Mouse (Mus musculus) adrenal gland, postnatal 36 days (tissue): ENCODE measurements around the gene Tssc4. TPM values are rescaled to one million over a fixed set of nuclear protein-coding genes. Genes with fewer than 3 reads are reported as not detected.

ENCODE experiments used
- DNase-seq, 2 experiments: peaks; one replicate each; pipeline ENCODE4 v3.0.0; 2021; ENCODE audit warnings: mixed read lengths in 1 of 2
- total RNA-seq, 2 experiments: library from RNA; stranded (reverse); gene quantifications; 2 replicates each; pipeline ENCODE4 v1.2.3; 2021

The Tssc4 gene
- total RNA-seq, 2 experiments from 2014 or later, result 32.4 to 33.3 TPM

GRCm38 (mm10) chr7:143108996-143109660, 40.1 kb downstream of the Tssc4 start:
- DNase-seq, result no peak

- DNase-seq, result no peak
Observed at GRCm38 (mm10) chr7:143109696-143110095, 40.6 kb downstream of the Tssc4 start.

- DNase-seq, result no peak
Observed at GRCm38 (mm10) chr7:143110803-143111202, 41.8 kb downstream of the Tssc4 start.

GRCm38 (mm10) chr7:143111719-143112118, 42.7 kb downstream of the Tssc4 start:
- DNase-seq, result no peak

GRCm38 (mm10) chr7:143112395-143112794, 43.3 kb downstream of the Tssc4 start:
- DNase-seq, result no peak

- DNase-seq, result no peak
Observed at GRCm38 (mm10) chr7:143114773-143115172, 45.7 kb downstream of the Tssc4 start.

GRCm38 (mm10) chr7:143116521-143116920, 47.5 kb downstream of the Tssc4 start:
- DNase-seq, result no peak

- no peak for DNase-seq
Observed at GRCm38 (mm10) chr7:143119407-143119806, 50.4 kb downstream of the Tssc4 start.

GRCm38 (mm10) chr7:143119826-143120225, 50.8 kb downstream of the Tssc4 start:
- DNase-seq, result no peak

Other genes with a start within 250 kb of the Tssc4 start
- gene Th, start 138.1 kb upstream of the Tssc4 start, total RNA-seq, result 100 to 1,000 TPM; 461 to 696 TPM
- under 1 TPM in 1 of 2 experiments, not detected in 1; 0.46 TPM for gene Ascl2, start 100.0 kb upstream of the Tssc4 start, total RNA-seq
- under 1 TPM; 0.59 to 0.63 TPM for gene Tspan32, start 64.2 kb upstream of the Tssc4 start, total RNA-seq
- gene Cd81, start 16.5 kb upstream of the Tssc4 start, total RNA-seq, result 100 to 1,000 TPM; 689 to 765 TPM
- gene Trpm5, start 25.4 kb downstream of the Tssc4 start, total RNA-seq, result under 1 TPM in 1 of 2 experiments, not detected in 1; 0.43 TPM
- 1 to 10 TPM; 2.9 to 7.6 TPM for gene Kcnq1, start 37.1 kb downstream of the Tssc4 start, total RNA-seq